Mouse (Mus musculus): ENCODE data around the gene Sfi1. TPM values are rescaled to one million over a fixed set of nuclear protein-coding genes. Genes with fewer than 3 reads are reported as not detected.
"Not testable (repeated sequence)": the region's sequence is repeated elsewhere in the genome, so short reads cannot be mapped to it uniquely, and the experiment has no call there.

Gene Sfi1
- polyA plus RNA-seq, 1 experiment from 2014 or later = 12.0 TPM

- H3K27me3 ChIP-seq (ENCODE audit: control insufficient read depth, insufficient read depth, low read length); H3K4me2 ChIP-seq (ENCODE audit: low read depth, low read length); H3K9me3 ChIP-seq (replicated peaks; ENCODE audit: control insufficient read depth, low read length); H3K9ac ChIP-seq (ENCODE audit: low read length); H3K27ac ChIP-seq (ENCODE audit: low read length); H3K4me3 ChIP-seq (ENCODE audit: low read length); H3K4me1 ChIP-seq (ENCODE audit: control insufficient read depth, insufficient read depth, low read length); ATAC-seq (replicated peaks; ENCODE audit: extremely low read depth, insufficient read depth, low FRiP score); H3K36me3 ChIP-seq (ENCODE audit: control insufficient read depth, insufficient read depth): not testable (repeated sequence)
Observed at GRCm38 (mm10) chr11:3140967-3141535, 52.2 kb downstream of the Sfi1 start.

GRCm38 (mm10) chr11:3138323-3138722, 54.9 kb downstream of the Sfi1 start:
- not testable (repeated sequence) for H3K9me3 ChIP-seq (replicated peaks; ENCODE audit: control insufficient read depth, low read length); H3K4me3 ChIP-seq (ENCODE audit: low read length); ATAC-seq (replicated peaks; ENCODE audit: extremely low read depth, insufficient read depth, low FRiP score); H3K4me2 ChIP-seq (ENCODE audit: low read depth, low read length); H3K9ac ChIP-seq (ENCODE audit: low read length); H3K4me1 ChIP-seq (ENCODE audit: control insufficient read depth, insufficient read depth, low read length); H3K27me3 ChIP-seq (ENCODE audit: control insufficient read depth, insufficient read depth, low read length); H3K27ac ChIP-seq (ENCODE audit: low read length); H3K36me3 ChIP-seq (ENCODE audit: control insufficient read depth, insufficient read depth)
- 67% methylated on average over 1 of the region's 2 CpGs for WGBS

- H3K36me3 ChIP-seq (ENCODE audit: control insufficient read depth, insufficient read depth); H3K9me3 ChIP-seq (replicated peaks; ENCODE audit: control insufficient read depth, low read length); H3K27me3 ChIP-seq (ENCODE audit: control insufficient read depth, insufficient read depth, low read length); H3K4me3 ChIP-seq (ENCODE audit: low read length); H3K4me2 ChIP-seq (ENCODE audit: low read depth, low read length); H3K27ac ChIP-seq (ENCODE audit: low read length); H3K4me1 ChIP-seq (ENCODE audit: control insufficient read depth, insufficient read depth, low read length); H3K9ac ChIP-seq (ENCODE audit: low read length): not testable (repeated sequence)
- ATAC-seq (replicated peaks; ENCODE audit: extremely low read depth, insufficient read depth, low FRiP score) = 0 out of 2 replicates have a peak, but pooled peaks have one; percentile 3
- WGBS = 84% methylated on average over 4 of the region's 4 CpGs
Observed at GRCm38 (mm10) chr11:3137279-3137678, 56.0 kb downstream of the Sfi1 start.

- WGBS = 87% methylated on average over 3 of the region's 3 CpGs
- not testable (repeated sequence) for ATAC-seq (replicated peaks; ENCODE audit: extremely low read depth, insufficient read depth, low FRiP score); H3K9me3 ChIP-seq (replicated peaks; ENCODE audit: control insufficient read depth, low read length)
Observed at GRCm38 (mm10) chr11:3135956-3136355, 57.3 kb downstream of the Sfi1 start.

GRCm38 (mm10) chr11:3135391-3135790, 57.9 kb downstream of the Sfi1 start:
- not testable (repeated sequence) for H3K9me3 ChIP-seq (replicated peaks; ENCODE audit: control insufficient read depth, low read length); H3K4me3 ChIP-seq (ENCODE audit: low read length); H3K4me2 ChIP-seq (ENCODE audit: low read depth, low read length); H3K27ac ChIP-seq (ENCODE audit: low read length); H3K9ac ChIP-seq (ENCODE audit: low read length); H3K36me3 ChIP-seq (ENCODE audit: control insufficient read depth, insufficient read depth); ATAC-seq (replicated peaks; ENCODE audit: extremely low read depth, insufficient read depth, low FRiP score); H3K4me1 ChIP-seq (ENCODE audit: control insufficient read depth, insufficient read depth, low read length); H3K27me3 ChIP-seq (ENCODE audit: control insufficient read depth, insufficient read depth, low read length)
- WGBS = 93% methylated on average over 5 of the region's 7 CpGs

More at GRCm38 (mm10) chr11:3135956-3136355, 57.3 kb downstream of the Sfi1 start:
- H3K36me3 ChIP-seq (ENCODE audit: control insufficient read depth, insufficient read depth); H3K9ac ChIP-seq (ENCODE audit: low read length); H3K4me2 ChIP-seq (ENCODE audit: low read depth, low read length); H3K27me3 ChIP-seq (ENCODE audit: control insufficient read depth, insufficient read depth, low read length); H3K4me3 ChIP-seq (ENCODE audit: low read length); H3K4me1 ChIP-seq (ENCODE audit: control insufficient read depth, insufficient read depth, low read length); H3K27ac ChIP-seq (ENCODE audit: low read length): not testable (repeated sequence)

GRCm38 (mm10) chr11:3133360-3133759, 59.9 kb downstream of the Sfi1 start:
- H3K27me3 ChIP-seq (ENCODE audit: control insufficient read depth, insufficient read depth, low read length); H3K9me3 ChIP-seq (replicated peaks; ENCODE audit: control insufficient read depth, low read length); H3K9ac ChIP-seq (ENCODE audit: low read length); H3K4me2 ChIP-seq (ENCODE audit: low read depth, low read length); H3K36me3 ChIP-seq (ENCODE audit: control insufficient read depth, insufficient read depth); H3K27ac ChIP-seq (ENCODE audit: low read length); H3K4me3 ChIP-seq (ENCODE audit: low read length); H3K4me1 ChIP-seq (ENCODE audit: control insufficient read depth, insufficient read depth, low read length): not testable (repeated sequence)
- ATAC-seq (replicated peaks; ENCODE audit: extremely low read depth, insufficient read depth, low FRiP score) = peak; percentile 5; the same call in 1 of the 2 replicates
- WGBS = no CpG with 5 or more reads among the region's 4 CpGs

GRCm38 (mm10) chr11:3132957-3133356, 60.3 kb downstream of the Sfi1 start:
- H3K36me3 ChIP-seq (ENCODE audit: control insufficient read depth, insufficient read depth); ATAC-seq (replicated peaks; ENCODE audit: extremely low read depth, insufficient read depth, low FRiP score); H3K4me1 ChIP-seq (ENCODE audit: control insufficient read depth, insufficient read depth, low read length); H3K27ac ChIP-seq (ENCODE audit: low read length); H3K27me3 ChIP-seq (ENCODE audit: control insufficient read depth, insufficient read depth, low read length); H3K9ac ChIP-seq (ENCODE audit: low read length); H3K4me2 ChIP-seq (ENCODE audit: low read depth, low read length); H3K9me3 ChIP-seq (replicated peaks; ENCODE audit: control insufficient read depth, low read length); H3K4me3 ChIP-seq (ENCODE audit: low read length): not testable (repeated sequence)
- 75% methylated on average over 3 of the region's 3 CpGs for WGBS

GRCm38 (mm10) chr11:3132001-3132400, 61.3 kb downstream of the Sfi1 start:
- H3K27me3 ChIP-seq (ENCODE audit: control insufficient read depth, insufficient read depth, low read length); H3K4me2 ChIP-seq (ENCODE audit: low read depth, low read length); H3K27ac ChIP-seq (ENCODE audit: low read length); H3K4me3 ChIP-seq (ENCODE audit: low read length); H3K4me1 ChIP-seq (ENCODE audit: control insufficient read depth, insufficient read depth, low read length); H3K9ac ChIP-seq (ENCODE audit: low read length); H3K36me3 ChIP-seq (ENCODE audit: control insufficient read depth, insufficient read depth); H3K9me3 ChIP-seq (replicated peaks; ENCODE audit: control insufficient read depth, low read length): not testable (repeated sequence)
- ATAC-seq (replicated peaks; ENCODE audit: extremely low read depth, insufficient read depth, low FRiP score) = peak; percentile 17
- 90% methylated on average over 8 of the region's 10 CpGs for WGBS

- H3K9me3 ChIP-seq (replicated peaks; ENCODE audit: control insufficient read depth, low read length); H3K4me2 ChIP-seq (ENCODE audit: low read depth, low read length); H3K4me3 ChIP-seq (ENCODE audit: low read length); H3K36me3 ChIP-seq (ENCODE audit: control insufficient read depth, insufficient read depth); H3K9ac ChIP-seq (ENCODE audit: low read length); H3K27ac ChIP-seq (ENCODE audit: low read length); H3K27me3 ChIP-seq (ENCODE audit: control insufficient read depth, insufficient read depth, low read length); ATAC-seq (replicated peaks; ENCODE audit: extremely low read depth, insufficient read depth, low FRiP score); H3K4me1 ChIP-seq (ENCODE audit: control insufficient read depth, insufficient read depth, low read length): not testable (repeated sequence)
- 76% methylated on average over 5 of the region's 8 CpGs for WGBS
Observed at GRCm38 (mm10) chr11:3129852-3130251, 63.4 kb downstream of the Sfi1 start.

GRCm38 (mm10) chr11:3129276-3129675, 64.0 kb downstream of the Sfi1 start:
- not testable (repeated sequence) for ATAC-seq (replicated peaks; ENCODE audit: extremely low read depth, insufficient read depth, low FRiP score); H3K4me1 ChIP-seq (ENCODE audit: control insufficient read depth, insufficient read depth, low read length); H3K27me3 ChIP-seq (ENCODE audit: control insufficient read depth, insufficient read depth, low read length); H3K27ac ChIP-seq (ENCODE audit: low read length); H3K9ac ChIP-seq (ENCODE audit: low read length); H3K9me3 ChIP-seq (replicated peaks; ENCODE audit: control insufficient read depth, low read length); H3K36me3 ChIP-seq (ENCODE audit: control insufficient read depth, insufficient read depth); H3K4me3 ChIP-seq (ENCODE audit: low read length); H3K4me2 ChIP-seq (ENCODE audit: low read depth, low read length)
- WGBS = 82% methylated on average over 2 of the region's 2 CpGs
